Mouse (Mus musculus): ENCODE measurements at regions not wholly inside any gene's neighbourhood (a gene's known extent, or its start where the extent isn't known, plus 50 kb on each side); places are given as distances from the start of the nearest gene placed in this dataset.

DNA sequence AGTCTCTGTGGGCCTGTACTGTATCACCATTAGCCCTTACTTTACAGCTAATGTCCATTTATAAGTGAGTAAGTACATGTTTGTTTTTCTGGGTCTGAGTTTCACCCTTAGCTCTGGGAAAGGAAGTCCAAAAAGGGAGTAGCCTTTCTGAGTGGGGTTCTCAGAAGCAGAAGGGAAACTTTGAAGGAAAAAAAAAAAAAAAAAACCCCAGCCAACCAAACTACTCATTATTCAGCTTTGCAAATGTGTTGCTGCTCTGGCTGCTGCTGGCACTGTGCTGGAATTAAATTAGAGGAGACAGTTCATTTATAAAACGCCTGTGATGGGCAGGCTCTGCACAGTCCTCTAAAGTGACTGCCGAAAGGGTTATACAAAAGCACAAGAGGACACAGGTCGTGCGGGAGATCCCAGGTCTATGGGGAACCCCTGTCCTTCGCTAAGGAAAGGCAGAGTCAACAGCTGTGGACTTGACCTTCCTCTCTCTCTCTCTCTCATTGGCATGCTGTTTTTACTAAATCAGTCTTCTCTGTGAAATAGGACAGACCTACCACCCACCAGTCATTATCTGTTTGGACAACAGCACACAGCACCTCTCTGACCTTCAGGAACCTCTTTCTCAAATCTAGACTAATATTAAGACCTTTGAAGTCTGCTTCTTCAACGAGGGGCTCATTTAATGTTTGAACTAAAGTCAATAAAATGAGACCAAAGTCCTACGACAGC is 165.4 kb downstream of the Cd47 start:
- no peak for DNase-seq (ENCODE audit: low spot score)

DNA sequence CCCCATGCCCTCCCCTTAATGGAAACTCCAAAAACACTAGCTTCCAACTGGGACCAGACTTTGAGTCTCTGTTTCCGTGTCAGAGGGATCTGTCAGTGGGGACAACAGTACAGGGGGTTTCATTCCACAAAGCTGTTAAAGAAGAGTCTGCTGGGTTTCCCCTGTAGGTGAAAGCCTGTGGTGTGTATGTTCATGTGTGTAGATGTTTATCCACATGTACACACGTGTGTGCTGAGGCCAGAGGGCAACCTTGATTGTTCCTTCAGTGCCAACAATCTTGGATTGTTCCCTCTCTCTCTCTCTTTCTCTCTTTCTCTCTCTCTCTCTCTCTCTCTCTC is 165.9 kb downstream of the Cd47 start:
- DNase-seq (ENCODE audit: low spot score), result no peak

DNA sequence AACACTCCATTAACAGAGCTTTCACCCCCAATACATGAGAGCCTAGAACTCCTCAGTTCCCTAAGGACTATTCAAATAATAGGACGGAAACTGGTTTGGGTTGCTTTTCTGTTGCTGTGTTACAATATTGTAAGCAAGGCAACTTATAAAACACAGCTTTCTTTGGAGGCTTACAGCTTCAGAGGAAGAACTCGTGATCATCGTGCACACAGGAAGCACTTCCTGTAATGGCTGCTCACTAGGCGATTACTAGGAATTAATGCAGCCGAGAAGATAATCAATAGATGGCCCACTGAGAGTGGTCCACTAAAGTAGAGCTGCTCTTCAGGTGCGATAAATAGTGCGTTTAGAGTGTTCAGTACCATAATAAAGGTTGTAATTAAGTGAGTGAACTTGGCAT is 166.8 kb downstream of the Cd47 start:
- DNase-seq (ENCODE audit: low spot score), result no peak

DNA sequence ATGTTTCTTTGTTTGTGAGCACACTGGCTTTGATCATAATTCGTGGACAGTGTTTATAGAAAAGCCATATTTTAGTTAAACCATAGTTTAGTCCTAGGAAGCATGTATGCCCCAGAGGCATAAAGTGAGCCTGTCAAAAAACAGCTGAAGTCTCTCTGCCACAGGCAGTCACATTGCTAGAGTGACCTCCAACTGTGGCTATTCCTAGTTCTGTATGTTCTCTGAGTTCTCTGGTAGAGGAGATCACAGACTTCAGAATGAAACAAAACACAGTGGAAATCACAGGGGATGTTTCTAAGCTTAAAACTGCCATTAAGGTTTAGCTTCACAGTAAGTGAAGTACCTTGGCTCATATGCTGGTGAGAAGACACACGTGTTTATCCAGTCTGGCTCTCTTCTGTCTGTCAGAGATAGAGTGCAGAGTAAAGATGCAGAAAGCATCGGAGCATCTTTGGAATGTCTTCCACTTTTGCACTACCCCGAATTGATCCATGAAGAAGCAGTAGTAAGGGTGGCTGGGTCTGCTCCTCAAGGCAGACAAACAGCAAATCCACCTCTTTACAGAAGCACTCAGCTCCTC is 168.0 kb downstream of the Cd47 start:
- no peak for DNase-seq (ENCODE audit: low spot score)

DNA sequence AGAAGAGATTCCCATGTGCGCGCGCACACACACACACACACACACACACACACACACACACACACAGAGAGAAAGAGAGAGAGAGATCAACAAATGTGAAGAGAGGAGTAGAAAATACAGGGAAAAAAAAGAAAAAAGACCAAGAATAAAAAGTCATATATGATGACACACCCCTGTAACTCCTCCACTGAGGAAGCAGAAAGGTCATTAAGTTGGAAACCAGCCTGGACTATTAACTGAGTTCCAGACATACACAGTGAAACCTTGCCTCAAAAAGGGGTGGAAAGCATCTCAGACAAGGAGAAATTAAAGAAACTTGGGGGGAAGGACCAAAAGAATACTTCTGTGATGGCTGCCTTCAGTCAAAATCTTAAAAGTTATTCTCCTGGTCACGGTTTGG is 168.7 kb downstream of the Cd47 start:
- DNase-seq (ENCODE audit: low spot score), result no peak

DNA sequence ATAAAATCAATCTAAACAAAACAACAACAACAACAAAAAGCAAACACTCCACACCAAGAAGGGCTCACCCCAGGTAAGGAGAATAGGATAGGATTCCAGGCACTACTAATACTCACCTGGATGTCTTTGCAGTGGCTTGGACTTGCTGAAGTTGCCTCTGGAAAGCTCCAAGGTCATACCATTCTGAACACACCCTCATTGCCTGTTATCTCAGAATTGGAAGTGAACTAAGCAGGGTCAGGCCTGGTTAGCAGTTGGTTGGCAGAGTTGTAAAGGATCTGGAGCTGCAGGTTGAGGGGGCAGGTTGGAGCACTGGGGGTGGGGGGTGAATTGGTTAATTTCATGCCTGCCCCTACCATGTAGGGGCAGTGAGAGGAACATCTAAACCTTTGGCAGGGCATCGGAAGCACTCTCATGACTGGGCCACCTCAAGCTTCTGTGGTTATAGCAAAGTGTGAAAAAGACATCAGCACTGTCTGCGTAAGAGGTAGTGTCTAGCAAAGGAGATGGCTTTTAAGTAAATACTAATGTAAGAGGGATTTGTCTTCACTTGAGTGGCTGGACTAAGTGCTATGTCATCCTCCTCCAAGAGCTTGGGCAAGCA is 169.5 kb downstream of the Cd47 start:
- DNase-seq (ENCODE audit: low spot score), result no peak

DNA sequence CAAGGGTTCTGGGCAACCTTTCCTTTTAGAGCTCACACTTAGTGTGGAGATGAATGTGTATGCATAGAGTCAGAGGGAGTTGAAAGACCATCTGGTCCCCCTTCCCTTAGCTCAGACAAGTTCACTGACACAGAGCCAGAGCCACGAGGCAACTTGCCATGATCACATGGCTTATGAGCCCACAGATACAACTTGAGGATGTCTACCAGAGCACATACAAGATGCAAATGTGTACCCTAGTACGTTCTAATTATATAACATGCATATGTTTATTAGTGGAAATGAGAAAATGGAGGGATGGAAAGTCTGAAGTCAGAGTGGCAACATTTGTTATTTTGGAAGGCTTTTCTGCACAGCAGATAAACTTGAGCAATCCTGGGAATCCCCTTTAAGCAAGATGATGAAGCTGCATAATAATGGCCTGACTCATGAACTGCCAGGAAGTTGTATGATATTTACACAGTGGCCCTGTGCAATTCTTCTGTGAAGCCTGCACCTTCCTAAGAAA is 170.0 kb downstream of the Cd47 start:
- DNase-seq (ENCODE audit: low spot score), result no peak

DNA sequence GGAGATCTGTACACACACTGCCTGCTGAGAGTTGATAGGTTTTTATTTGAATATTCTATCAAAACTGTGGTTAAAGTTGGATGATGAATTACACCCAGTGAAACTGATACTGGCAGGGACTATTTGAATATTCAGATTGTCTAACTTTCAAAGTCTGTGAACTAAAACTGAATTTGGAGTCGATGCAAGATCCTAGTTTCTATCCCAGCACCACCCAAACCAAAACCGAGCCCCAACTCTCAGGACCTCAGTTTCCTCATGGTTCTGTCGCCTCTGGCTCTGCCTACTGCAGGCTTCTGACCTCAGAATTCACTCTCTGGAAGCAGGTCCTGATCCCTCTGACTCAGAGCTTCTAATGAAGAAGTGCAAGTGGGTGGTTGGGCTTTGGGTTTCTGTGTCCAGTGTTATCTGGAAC is 170.8 kb downstream of the Cd47 start:
- DNase-seq (ENCODE audit: low spot score), result no peak

DNA sequence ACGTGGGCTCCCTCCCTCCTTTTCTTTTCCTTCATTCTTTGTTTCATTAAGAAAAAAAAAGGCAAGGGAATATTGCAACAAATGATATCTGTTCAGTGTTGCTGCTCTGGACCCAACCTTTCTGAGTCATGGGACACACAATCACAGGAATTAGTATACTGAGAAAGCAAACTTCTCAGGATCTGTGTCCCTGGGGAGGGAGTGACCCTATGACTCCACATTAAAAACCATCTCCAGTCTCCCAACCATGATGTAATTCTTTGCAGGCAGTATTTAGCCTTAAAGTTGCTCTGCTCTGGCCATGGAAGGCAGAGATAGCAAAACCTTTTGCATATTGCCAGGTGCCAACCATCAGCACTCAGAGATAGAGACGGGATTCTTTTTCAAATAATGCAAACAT is 176.9 kb downstream of the Cd47 start:
- DNase-seq (ENCODE audit: low spot score), result no peak

DNA sequence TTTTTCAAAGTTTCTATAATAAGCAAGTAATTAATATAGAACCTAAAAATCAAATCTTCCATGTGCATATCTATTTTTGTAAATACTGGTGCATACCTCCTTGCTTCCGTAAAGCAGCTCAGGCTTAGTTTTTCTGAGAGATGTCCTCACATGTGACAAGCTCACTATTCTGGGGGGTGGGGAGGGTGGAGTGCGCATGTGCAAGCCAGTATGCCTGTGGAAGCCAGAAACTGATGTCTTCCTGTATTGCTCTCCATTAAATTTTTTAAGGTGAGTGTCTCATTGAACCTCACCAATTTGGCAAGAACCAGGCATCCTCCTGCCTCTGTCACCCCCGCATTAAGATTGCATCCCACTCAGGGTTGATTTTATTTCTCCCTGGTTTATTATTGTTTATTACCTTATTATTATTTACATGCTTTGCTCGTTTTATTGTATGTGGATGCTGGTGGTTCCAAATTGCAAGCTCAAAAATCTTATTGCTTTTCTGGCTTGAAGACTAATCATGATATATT is 179.2 kb downstream of the Cd47 start:
- no peak for DNase-seq (ENCODE audit: low spot score)

DNA sequence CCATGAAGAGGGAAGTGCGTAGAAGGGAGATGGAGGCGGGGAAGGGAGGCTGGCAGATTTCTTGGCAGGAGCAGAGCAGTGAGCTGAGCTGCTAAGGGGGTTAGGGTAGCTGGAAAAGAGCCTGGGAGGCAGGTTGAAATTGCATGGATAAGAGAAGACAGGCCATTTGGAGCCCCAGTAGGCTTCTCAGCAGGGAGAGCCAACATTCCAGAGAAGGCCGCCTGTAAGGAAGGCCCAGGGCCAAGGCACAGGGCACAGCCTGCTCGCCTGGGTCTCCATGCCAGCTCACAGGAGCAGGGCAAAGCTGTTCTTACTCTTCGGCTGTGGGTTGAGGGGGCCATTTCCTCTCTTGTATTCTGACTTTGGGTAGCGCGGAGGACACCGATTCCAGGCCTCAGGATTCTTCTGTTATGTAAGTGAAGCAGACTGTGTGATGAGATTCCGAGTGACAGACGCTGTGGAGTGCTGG is 179.9 kb downstream of the Cd47 start:
- no peak for DNase-seq (ENCODE audit: low spot score)

DNA sequence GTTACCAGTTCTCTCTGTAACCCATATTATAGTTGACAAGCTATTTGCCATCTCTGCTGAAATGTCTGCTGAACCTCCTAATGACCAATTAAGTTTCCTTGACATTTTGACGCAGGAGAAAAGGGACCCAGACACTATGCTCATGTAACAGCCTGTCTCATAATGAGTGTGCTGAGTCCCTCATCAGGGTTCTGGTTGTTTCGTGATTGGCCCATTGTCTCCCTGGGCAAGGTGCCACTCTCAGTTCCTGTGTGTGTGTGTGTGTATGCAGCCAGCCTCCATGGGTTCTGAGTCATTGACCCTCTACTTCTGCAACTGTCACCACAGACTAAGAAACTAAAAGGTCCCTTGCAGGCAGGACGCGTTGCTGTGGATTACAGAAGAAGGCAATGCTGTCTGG is 181.8 kb downstream of the Cd47 start:
- no peak for DNase-seq (ENCODE audit: low spot score)

DNA sequence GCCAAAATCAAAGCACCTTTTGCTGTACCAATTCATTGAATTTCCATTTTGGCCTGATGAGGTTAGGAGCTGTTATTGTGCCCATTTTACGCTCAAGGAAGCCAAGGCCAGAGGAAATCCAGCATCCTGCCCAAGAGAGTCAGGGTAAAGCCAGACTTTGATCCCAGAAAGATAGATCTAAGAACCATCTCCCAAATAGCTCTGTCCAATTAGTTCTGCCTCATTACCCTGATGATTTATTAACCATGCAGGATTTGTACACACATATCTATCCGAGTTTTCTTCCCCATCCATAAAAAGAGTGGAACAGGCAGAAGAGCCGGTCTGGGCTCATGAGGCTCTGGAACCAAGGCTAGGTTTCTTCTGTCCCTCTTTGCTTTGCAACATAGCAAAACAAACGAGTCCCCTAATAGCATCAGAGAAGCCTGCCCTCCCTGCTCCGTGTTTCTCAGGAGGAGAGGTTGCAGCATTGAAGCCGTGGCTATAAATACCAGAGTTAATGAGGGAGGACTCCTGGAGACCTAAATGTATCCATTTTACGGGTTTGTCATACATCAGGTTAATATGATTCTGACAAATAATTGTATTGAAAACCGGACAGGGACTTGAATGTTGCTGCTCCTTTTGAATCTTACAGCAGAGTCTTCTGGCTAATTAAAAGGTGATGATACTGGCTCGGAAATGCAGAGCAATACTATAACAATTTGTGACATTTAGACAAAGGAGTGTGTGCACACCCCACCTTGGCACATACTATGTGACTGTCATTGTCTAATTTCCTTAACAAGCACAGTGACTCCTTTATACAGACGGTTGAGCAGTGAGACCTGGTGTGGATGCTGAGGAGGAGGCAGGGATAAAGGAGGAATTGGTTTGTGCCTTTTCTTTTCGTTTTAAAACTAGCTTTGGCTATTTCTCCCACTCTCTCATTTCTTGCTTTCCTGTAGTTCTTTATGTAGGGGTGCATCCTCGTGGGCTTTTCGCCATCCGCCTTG is 185.0 kb downstream of the Cd47 start:
- peak; percentile 55 for DNase-seq (ENCODE audit: low spot score)

DNA sequence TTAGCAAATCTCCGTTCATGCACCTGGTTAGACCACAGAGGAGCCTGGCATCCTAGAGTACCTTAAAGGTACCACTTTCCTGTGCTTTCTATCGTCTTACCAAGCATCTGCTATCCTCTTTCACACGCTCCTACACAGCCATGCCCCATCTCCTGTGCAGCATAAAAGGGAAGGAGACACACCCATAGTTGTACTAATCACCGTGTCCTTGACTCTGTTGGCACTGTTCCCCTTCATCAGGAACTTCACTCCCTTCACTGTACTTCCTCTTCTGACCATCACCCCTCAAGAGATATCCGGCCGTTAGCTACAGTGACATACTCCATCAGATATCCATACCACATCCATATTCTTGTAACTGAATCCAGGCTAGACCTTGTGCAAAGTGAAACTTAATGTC is 186.6 kb downstream of the Cd47 start:
- DNase-seq (ENCODE audit: low spot score), result no peak

DNA sequence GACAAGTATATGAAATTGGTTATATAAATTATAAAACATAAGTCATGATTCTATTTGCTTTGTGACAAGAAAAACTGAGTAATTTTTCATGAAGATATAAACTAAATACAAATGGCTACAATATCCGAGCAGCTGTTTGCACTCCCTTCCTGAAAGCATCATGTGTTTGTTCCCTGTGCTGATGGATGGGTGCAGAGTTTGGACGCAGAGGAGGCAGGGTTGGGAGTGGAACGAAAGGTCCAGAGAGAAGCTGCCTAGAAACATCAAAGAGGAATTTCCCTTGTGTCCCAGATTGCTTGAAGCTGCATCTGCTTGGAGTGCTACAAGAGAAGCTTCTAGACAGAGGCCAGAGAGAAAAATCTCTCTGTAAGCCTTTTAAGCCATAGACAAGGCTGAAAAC is 195.5 kb downstream of the Cd47 start:
- no peak for DNase-seq (ENCODE audit: low spot score)

DNA sequence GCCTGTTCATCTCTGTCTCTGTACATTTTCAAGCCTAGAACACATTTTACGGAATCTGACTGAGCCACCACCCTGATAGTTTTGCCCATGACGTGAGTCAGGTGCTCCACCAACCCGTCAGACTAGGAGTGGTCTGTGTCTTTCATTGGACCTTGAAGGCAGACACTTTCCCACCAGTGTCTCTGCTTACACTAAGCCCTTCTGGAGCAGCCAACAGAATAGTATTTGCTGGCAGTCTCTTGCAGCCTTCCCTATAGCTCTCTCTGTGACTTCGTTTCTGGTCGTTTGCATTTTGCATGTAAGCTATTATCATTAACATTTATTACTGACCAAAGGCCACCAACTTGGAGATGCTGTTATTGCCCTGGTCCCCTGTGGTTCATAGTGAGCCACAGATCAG is 196.3 kb downstream of the Cd47 start:
- DNase-seq (ENCODE audit: low spot score), result no peak

DNA sequence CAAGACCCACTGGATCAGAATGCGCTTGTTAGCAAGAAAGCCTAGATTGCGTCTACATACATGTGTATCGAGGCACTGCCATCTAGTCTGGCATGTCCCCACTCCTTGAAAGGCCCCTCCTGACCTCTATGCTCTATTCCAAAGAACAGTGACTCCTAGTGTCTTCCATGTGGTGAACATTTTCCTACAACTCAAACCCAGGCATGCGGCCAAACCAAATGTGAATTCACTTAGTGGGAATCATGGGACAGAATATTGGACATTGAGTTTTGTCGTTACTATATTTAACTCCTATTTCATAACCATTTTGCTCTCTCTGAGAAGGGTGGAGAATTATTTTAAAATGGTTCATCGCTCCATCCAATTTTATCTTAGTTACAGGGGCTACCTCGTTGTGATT is 196.7 kb downstream of the Cd47 start:
- no peak for DNase-seq (ENCODE audit: low spot score)

DNA sequence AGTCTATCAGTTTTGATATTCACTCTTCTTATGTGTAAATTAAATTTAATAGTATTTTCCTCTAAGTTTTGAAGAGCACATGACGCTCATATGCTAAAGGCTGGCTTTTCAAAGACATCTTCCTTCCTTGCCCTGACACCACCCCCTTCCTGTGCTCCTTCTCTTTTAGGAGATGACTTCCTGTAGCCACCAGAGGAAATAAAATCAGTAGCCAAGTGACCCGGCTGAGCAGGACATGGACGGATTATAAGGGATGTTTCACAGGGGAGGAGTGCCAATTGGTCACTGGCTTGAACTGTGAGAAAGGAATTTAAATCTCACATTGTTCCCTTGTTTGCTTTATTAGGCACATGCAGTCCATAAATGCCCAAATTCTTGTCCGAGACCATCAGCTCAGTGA is 200.5 kb downstream of the Cd47 start:
- DNase-seq (ENCODE audit: low spot score), result no peak

DNA sequence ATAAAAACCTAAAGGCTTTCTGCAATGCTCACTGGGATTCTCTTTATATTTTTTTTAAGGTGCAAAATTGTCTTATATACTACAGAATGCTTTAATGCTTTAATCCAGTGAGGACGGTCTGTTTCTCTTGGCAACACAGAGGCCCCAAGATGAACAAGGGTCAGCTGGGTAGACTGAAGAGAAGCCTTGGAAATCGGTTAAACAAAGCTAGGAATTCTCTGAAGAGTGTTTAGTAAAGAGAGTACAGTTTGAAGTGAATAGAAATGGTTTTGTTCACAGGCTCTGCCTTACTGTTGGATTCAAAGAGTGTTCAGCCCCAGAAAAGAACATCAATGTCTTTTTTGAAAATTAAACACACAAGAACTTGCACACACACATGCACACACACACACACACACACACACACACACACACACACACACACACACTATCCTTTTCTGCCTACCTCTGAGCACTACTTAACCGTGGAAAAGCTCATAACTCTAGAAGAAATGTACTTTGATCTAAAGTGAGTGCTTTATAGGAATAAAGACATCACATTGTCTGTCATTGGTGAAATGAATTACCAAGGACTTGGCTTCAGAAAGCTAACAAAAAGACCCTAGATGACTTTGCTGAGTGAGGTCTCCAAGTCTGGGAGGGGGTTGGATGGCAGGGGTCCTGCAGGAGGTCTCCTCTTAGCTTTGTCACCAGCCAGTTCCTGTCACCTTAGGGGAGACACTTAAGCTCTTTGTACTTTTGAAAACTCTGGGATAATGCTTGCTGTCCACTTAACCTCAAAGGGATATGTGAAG is 201.5 kb downstream of the Cd47 start:
- DNase-seq (ENCODE audit: low spot score), result no peak

DNA sequence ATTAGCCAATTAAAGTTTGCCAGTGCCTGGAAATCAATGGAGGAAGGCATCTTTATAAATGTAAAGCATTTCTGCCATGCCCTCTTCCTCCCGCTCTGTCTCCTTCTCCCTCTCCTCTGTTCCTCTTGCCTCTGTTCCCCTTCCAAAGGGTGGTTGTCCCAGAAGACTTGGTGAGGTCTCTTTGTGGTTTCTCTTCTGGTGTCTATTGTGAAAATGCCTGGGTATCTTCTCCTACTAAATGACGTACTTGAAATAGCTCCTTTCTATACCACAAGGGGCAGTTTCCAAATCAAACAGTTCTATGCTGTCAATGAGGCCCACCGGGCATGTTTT is 202.1 kb downstream of the Cd47 start:
- no peak for DNase-seq (ENCODE audit: low spot score)

DNA sequence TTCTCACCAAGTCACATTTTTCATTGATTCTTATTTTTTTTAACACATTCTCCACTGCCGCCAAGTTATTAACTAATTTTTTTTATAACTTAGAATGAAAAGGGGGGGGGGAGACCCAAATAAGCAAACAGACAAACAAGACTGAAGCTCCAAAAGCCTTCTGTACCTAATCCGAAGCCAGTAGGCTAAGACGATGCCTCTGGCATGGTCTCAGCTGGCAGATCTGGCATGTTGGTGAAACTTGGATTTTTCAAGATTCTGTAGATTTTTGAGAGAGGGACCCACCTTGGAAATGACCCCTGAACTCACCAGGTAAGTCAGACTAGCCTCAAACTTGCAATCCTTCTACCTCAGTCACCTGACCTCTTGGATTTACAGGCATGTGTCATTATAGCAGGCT is 208.7 kb downstream of the Cd47 start:
- no peak for DNase-seq (ENCODE audit: low spot score)

DNA sequence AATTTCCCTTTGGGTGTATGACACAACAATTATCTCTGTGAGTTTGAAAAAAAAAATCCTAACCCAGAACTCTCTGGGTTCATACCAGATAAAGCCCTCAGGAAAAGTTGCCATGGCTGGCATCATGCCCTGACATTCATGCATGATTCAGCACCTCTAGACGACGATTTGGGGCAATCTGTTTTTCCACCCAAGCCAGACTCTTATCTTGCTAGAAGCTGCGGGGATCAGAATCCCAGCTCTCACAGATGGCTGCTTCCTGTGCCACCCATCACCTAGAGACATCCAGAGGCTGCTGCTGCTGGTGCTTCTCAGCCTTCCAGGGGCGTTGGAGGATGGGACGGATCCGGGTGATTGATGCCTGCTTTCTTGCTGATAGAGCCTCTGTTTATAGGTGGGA is 209.2 kb downstream of the Cd47 start:
- DNase-seq (ENCODE audit: low spot score), result no peak

All from embryo, embryonic 10.5 days (tissue).